Mouse (Mus musculus) lung, embryonic 16.5 days (tissue): ENCODE results near the gene Gabbr1. TPM values are rescaled to one million over a fixed set of nuclear protein-coding genes. Genes with fewer than 3 reads are reported as not detected.

Experiments
- ATAC-seq: fragments of 200-750 bp; cut with Nextera tagmentation; 2 replicates; pipeline ENCODE4 v1.8.0; 2017; ENCODE audit warnings: low read depth, mild to moderate bottlenecking, moderate library complexity
- H3K27ac ChIP-seq: fragments of 300-500 bp; sonication (generic); 2 replicates; pipeline ENCODE4 v1.5.1; 2014; ENCODE audit warnings: mild to moderate bottlenecking, control low read depth, low read length
- H3K27me3 ChIP-seq: fragments of 300-500 bp; sonication (generic); 2 replicates; pipeline ENCODE4 v1.6.1; 2014; ENCODE audit warnings: low read depth, low read length, mixed read lengths; ENCODE audit not compliant: control insufficient read depth, insufficient read depth
- H3K36me3 ChIP-seq: fragments of 300-500 bp; sonication (generic); 2 replicates; pipeline ENCODE4 v1.6.1; 2014; ENCODE audit warnings: low read length; ENCODE audit not compliant: control insufficient read depth, insufficient read depth
- H3K4me1 ChIP-seq: fragments of 300-500 bp; sonication (generic); replicated peaks from 2 replicates; pipeline ENCODE4 v1.6.1; 2014; ENCODE audit warnings: low read length, mixed read lengths; ENCODE audit not compliant: control insufficient read depth, insufficient read depth
- H3K4me2 ChIP-seq: fragments of 300-500 bp; sonication (generic); 2 replicates; pipeline ENCODE4 v1.6.1; 2014; ENCODE audit warnings: low read depth, low read length, control low read depth
- H3K4me3 ChIP-seq: fragments of 300-500 bp; sonication (generic); 2 replicates; pipeline ENCODE4 v1.5.1; 2014; ENCODE audit warnings: mild to moderate bottlenecking, low read length, control low read depth
- H3K9ac ChIP-seq: fragments of 300-500 bp; sonication (generic); 2 replicates; pipeline ENCODE4 v1.6.1; 2014; ENCODE audit warnings: low read length, control low read depth
- H3K9me3 ChIP-seq: fragments of 300-500 bp; sonication (generic); 2 replicates; pipeline ENCODE4 v1.6.1; 2016; ENCODE audit warnings: low read length; ENCODE audit not compliant: control insufficient read depth
- WGBS: fragments of 180-500 bp; shearing (Covaris S2); extraction: QIAGEN DNeasy Blood & Tissue Kit; methylation state at CpG from one replicate; pipeline ENCODE4 v1.1.7; 2014; 5-methylcytosine and 5-hydroxymethylcytosine counted together
- polyA plus RNA-seq: library from polyadenylated mRNA; unstranded; fragments of >200 nt; fragmentation: Nextera tagmentation; extraction: Ambion mirVana; gene quantifications from 2 replicates; pipeline ENCODE4 v1.2.1, GENCODE M21; 2015

Gene Gabbr1
- polyA plus RNA-seq = 5.6 and 7.3 TPM in 2 replicates

- Histone ChIP-seq H3K4me2 (peak within 1 kb of the TSS; percentile 96), H3K4me1 (peaks cover 26% of the 10 kb centered on the region), H3K27me3 (peaks cover 6% of the 10 kb centered on the region; the same call in 1 of the 2 replicates), H3K27ac (peak within 1 kb of the TSS; percentile 61), H3K36me3 (no peaks in the 10 kb centered on the region), H3K9me3 (no peaks in the 10 kb centered on the region), H3K9ac (peak within 1 kb of the TSS; percentile 92), H3K4me3 (peak within 1 kb of the TSS; percentile 92)
- ATAC-seq = peak; percentile 93
- WGBS = under 1% methylated on average over 43 of the region's 55 CpGs
Observed at GRCm38 (mm10) chr17:37045611-37046311, at the start of gene Gabbr1. Gabbr1 (plus strand) TSS chr17:37045966.

DNA sequence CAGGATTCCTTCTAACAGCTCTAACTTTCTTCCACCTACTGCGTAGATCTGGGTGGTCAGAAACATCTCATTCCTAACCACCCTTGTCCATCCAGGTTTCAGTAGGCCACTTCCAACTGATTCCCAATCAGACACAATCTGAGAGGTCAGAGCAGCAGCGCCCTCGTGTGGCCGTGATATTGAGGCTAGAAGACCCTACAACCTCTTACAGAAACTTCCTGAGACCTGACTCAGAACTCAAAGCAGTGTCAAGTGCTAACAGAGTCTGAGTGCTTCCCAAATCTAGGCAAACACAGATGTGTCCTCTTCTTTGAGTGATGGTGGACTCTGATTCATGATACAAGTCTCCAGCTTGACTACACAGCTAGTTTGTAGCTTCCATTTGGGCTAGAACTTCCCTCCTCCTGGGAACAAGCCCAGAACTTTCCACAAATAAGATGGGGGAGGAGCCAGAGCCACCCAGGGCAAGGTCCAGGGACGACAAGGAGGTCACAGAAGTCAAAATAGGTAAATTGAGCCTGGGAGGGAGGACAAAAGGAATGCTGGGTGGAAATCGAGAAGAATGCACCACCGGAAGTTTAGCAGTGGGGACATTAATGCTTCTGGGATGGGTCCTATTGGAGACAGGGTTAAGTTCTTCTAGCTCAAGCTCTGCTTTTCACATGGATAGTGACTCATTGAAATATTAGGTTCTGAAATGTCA, 48.6 kb upstream of the Gabbr1 start:
- no peak overlapping the region for H3K9ac ChIP-seq
- H3K4me2 ChIP-seq = no peak overlapping the region
- no peaks in the 10 kb centered on the region for H3K36me3 ChIP-seq
- no peaks in the 10 kb centered on the region for H3K27me3 ChIP-seq
- no peak overlapping the region for H3K4me3 ChIP-seq
- WGBS = 27% methylated on average over 7 of the region's 7 CpGs
- peak; percentile 53 for ATAC-seq
- H3K9me3 ChIP-seq = no peaks in the 10 kb centered on the region
- 0 out of 2 replicates have a peak, but pooled peaks cover 2% of the 10 kb centered on the region for H3K4me1 ChIP-seq
- no peak overlapping the region for H3K27ac ChIP-seq

DNA sequence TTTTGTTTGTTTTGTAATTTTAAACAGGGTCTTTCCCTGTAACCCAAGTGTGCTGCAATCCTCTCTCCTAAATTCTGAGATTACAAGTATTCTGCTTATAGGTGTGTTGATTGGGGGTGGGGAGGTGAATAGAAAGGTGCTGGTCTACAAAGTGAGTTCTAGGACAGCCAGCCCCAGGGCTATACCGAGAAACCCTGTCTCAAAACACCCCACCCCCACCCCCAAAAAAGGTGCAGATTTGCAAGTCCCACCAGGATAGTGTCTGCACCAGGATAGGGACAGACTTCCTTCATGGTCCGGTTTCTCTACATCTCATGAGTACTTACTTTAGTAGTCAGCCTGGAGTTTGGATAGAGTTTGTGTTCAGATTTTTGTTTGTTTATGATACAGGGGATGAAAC, 47.3 kb upstream of the Gabbr1 start:
- H3K27me3 ChIP-seq = no peaks in the 10 kb centered on the region
- H3K36me3 ChIP-seq = no peaks in the 10 kb centered on the region
- 54% methylated on average over 2 of the region's 2 CpGs for WGBS

GRCm38 (mm10) chr17:37000863-37001262, 44.9 kb upstream of the Gabbr1 start, which contains the start of gene Zfp57:
Zfp57 (plus strand) TSS chr17:37001163.
- H3K4me1 ChIP-seq = peaks cover 4% of the 10 kb centered on the region; the same call in 1 of the 2 replicates
- ATAC-seq = no peak
- H3K27me3 ChIP-seq = no peaks in the 10 kb centered on the region
- H3K9me3 ChIP-seq = no peaks in the 10 kb centered on the region
- peaks cover 2% of the 10 kb centered on the region; the same call in 1 of the 2 replicates for H3K36me3 ChIP-seq
- peak within 1 kb of the TSS; percentile 91; the same call in 1 of the 2 replicates for H3K4me2 ChIP-seq
- WGBS = 87% methylated on average over 7 of the region's 7 CpGs
- peak within 1 kb of the TSS; percentile 77; the same call in 1 of the 2 replicates for H3K4me3 ChIP-seq
- no peak within 1 kb of the TSS for H3K9ac ChIP-seq
- H3K27ac ChIP-seq = peak within 1 kb of the TSS; percentile 45; the same call in 1 of the 2 replicates

More for the DNA sequence above, 47.3 kb upstream of the Gabbr1 start:
- no peak for ATAC-seq
- no peak overlapping the region for H3K9ac ChIP-seq
- H3K9me3 ChIP-seq = no peaks in the 10 kb centered on the region
- H3K4me1 ChIP-seq = peaks cover 4% of the 10 kb centered on the region; the same call in 1 of the 2 replicates
- H3K27ac ChIP-seq = no peak overlapping the region
- no peak overlapping the region for H3K4me2 ChIP-seq
- H3K4me3 ChIP-seq = no peak overlapping the region

GRCm38 (mm10) chr17:37002364-37003330, 43.1 kb upstream of the Gabbr1 start:
- Histone ChIP-seq H3K9me3 (no peaks in the 10 kb centered on the region), H3K36me3 (peaks cover 16% of the 10 kb centered on the region), H3K4me2 (peak overlapping the region; percentile 91), H3K4me3 (peak overlapping the region; percentile 77), H3K27ac (peak overlapping the region; percentile 97), H3K9ac (peak overlapping the region; percentile 94), H3K4me1 (peaks cover 4% of the 10 kb centered on the region; the same call in 1 of the 2 replicates), H3K27me3 (no peaks in the 10 kb centered on the region)
- under 1% methylated on average over 49 of the region's 49 CpGs for WGBS
- peak; percentile 96 for ATAC-seq

- Histone ChIP-seq H3K27ac (no peak overlapping the region), H3K27me3 (no peaks in the 10 kb centered on the region), H3K9me3 (no peaks in the 10 kb centered on the region), H3K4me2 (peak overlapping the region; percentile 91), H3K9ac (peak overlapping the region; percentile 94), H3K36me3 (peaks cover 19% of the 10 kb centered on the region), H3K4me3 (peak overlapping the region; percentile 77), H3K4me1 (peaks cover 4% of the 10 kb centered on the region; the same call in 1 of the 2 replicates)
- 26% methylated on average over 3 of the region's 4 CpGs for WGBS
- ATAC-seq = no peak
Observed at GRCm38 (mm10) chr17:37003366-37003765, 42.4 kb upstream of the Gabbr1 start.

DNA sequence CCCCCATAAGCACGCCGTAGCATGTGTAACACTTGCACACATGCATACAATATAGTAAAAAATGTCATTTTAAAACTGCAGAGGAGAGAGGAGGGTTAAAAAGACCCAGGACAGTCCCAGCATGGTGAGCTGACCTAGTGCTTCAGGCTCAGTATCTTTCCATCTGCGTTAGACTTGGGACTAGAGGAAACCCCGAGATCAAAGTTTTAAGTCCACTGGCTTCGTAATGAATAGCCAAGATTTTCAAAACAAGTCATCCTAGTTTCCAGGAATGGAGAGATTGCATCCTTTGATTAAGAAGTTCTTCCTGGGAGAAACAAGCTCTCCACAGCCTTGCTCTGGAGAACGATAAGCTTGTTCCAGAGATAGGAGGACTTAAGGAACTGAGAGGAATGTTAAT, 37.6 kb upstream of the Gabbr1 start:
- H3K27ac ChIP-seq = no peak overlapping the region
- peaks cover 2% of the 10 kb centered on the region; the same call in 1 of the 2 replicates for H3K4me1 ChIP-seq
- no peak for ATAC-seq
- H3K36me3 ChIP-seq = peaks cover 38% of the 10 kb centered on the region
- no peaks in the 10 kb centered on the region for H3K9me3 ChIP-seq
- H3K9ac ChIP-seq = no peak overlapping the region
- 86% methylated on average over 6 of the region's 6 CpGs for WGBS
- no peak overlapping the region for H3K4me2 ChIP-seq
- no peak overlapping the region for H3K4me3 ChIP-seq
- no peaks in the 10 kb centered on the region for H3K27me3 ChIP-seq

GRCm38 (mm10) chr17:37009460-37010042, 36.2 kb upstream of the Gabbr1 start:
- H3K27ac ChIP-seq = no peak overlapping the region
- H3K4me1 ChIP-seq = no peaks in the 10 kb centered on the region
- H3K27me3 ChIP-seq = no peaks in the 10 kb centered on the region
- H3K9ac ChIP-seq = no peak overlapping the region
- no peak for ATAC-seq
- H3K36me3 ChIP-seq = peaks cover 38% of the 10 kb centered on the region
- no peak overlapping the region for H3K4me3 ChIP-seq
- no peak overlapping the region for H3K4me2 ChIP-seq
- H3K9me3 ChIP-seq = no peaks in the 10 kb centered on the region
- WGBS = 86% methylated on average over 17 of the region's 17 CpGs
